Mouse (Mus musculus) hindbrain, embryonic 13.5 days (tissue): ENCODE measurements around the gene Olfr854. TPM values are rescaled to one million over a fixed set of nuclear protein-coding genes. Genes with fewer than 3 reads are reported as not detected.

Experiments used
- ATAC-seq: fragments of 200-750 bp; cut with Nextera tagmentation; 2 replicates; pipeline ENCODE4 v1.8.0; 2017; ENCODE audit warnings: moderate TSS enrichment; ENCODE audit not compliant: low FRiP score
- H3K27ac ChIP-seq: fragments of 300-500 bp; sonication (generic); 2 replicates; pipeline ENCODE4 v1.5.1; 2015; ENCODE audit warnings: inconsistent platforms, mild to moderate bottlenecking, moderate library complexity
- H3K27me3 ChIP-seq: fragments of 300-500 bp; sonication (generic); 2 replicates; pipeline ENCODE4 v1.6.1; 2015; ENCODE audit warnings: mild to moderate bottlenecking, inconsistent platforms
- H3K36me3 ChIP-seq: fragments of 300-500 bp; sonication (generic); 2 replicates; pipeline ENCODE4 v1.6.1; 2015; ENCODE audit warnings: mild to moderate bottlenecking, inconsistent platforms
- H3K4me1 ChIP-seq: fragments of 300-500 bp; sonication (generic); replicated peaks from 2 replicates; pipeline ENCODE4 v1.6.1; 2015; ENCODE audit warnings: inconsistent platforms
- H3K4me2 ChIP-seq: fragments of 300-500 bp; sonication (generic); 2 replicates; pipeline ENCODE4 v1.6.1; 2015; ENCODE audit warnings: inconsistent platforms, mild to moderate bottlenecking, moderate library complexity
- H3K4me3 ChIP-seq: fragments of 300-500 bp; sonication (generic); 2 replicates; pipeline ENCODE4 v1.5.1; 2015; ENCODE audit warnings: mild to moderate bottlenecking, inconsistent platforms
- H3K9ac ChIP-seq: fragments of 300-500 bp; sonication (generic); 2 replicates; pipeline ENCODE4 v1.6.1; 2015; ENCODE audit warnings: mild to moderate bottlenecking, inconsistent platforms
- H3K9me3 ChIP-seq: fragments of 300-500 bp; sonication (generic); 2 replicates; pipeline ENCODE4 v1.6.1; 2016; ENCODE audit warnings: inconsistent platforms
- WGBS: fragments of 180-500 bp; shearing (Covaris S2); methylation state at CpG from one replicate; pipeline ENCODE4 v1.1.7; 2015; 5-methylcytosine and 5-hydroxymethylcytosine counted together
- polyA plus RNA-seq: library from polyadenylated mRNA; unstranded; fragments of >200 nt; fragmentation: Nextera tagmentation; extraction: Ambion mirVana; gene quantifications from 2 replicates; pipeline ENCODE4 v1.2.1, GENCODE M21; 2015

The Olfr854 gene
- polyA plus RNA-seq: not detected in 2 replicates

DNA sequence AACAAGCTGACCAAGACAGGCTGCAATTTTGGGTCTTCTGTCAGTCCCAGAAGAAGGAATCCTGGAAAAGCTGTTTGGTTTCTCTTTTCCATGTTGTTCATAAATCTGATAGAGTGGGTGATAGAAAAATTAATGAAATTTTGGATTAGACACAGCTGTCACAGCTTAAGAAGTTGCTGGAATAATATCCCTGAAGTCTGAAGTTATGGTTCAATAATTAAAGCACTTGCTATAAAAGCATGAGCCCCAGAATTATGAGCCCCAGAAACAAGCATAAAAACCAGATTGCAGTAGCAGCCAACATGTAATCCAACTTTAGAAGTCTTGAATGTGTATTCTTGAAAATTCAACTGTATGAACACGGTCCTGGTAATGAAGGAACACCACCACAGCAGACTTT is at the start of gene Olfr854:
Olfr854 (minus strand) TSS at position 101 of the 400 bp plus-strand sequence.
- 0 out of 2 replicates have a peak, but pooled peaks cover 3% of the 10 kb centered on the region for H3K9me3 ChIP-seq
- H3K4me1 ChIP-seq: no peaks in the 10 kb centered on the region
- no peak within 1 kb of the TSS for H3K9ac ChIP-seq
- no peak within 1 kb of the TSS for H3K4me3 ChIP-seq
- 67% methylated on average over 1 of the region's 1 CpGs for WGBS
- H3K27me3 ChIP-seq: no peaks in the 10 kb centered on the region
- no peak for ATAC-seq
- no peaks in the 10 kb centered on the region for H3K36me3 ChIP-seq
- H3K4me2 ChIP-seq: no peak within 1 kb of the TSS
- no peak within 1 kb of the TSS for H3K27ac ChIP-seq

DNA sequence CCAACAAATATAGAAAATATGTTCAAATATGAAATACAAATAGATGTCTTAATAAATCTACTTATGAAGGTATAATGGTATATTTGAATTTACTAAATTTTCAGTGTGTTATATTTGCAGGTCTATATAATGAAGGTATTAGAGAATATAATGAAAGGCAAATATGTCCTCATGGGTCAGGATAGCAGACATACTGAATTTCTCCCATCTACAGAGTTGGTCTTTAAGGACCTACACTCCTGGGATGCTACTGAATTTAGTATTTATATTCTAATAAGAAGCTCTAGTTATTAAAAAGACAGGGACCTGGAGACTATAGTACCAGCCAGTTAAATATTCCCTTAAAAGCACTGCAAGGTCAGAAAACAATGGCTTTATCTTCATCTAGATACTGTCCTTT is 15.1 kb upstream of the Olfr854 start, which contains the start of gene Olfr855:
Olfr855 (plus strand) TSS at position 301 of the 400 bp plus-strand sequence.
- no peak for ATAC-seq
- Histone ChIP-seq H3K9me3 (0 out of 2 replicates have a peak, but pooled peaks cover 2% of the 10 kb centered on the region), H3K27ac (no peak within 1 kb of the TSS), H3K4me2 (no peak within 1 kb of the TSS), H3K4me1 (no peaks in the 10 kb centered on the region), H3K27me3 (no peaks in the 10 kb centered on the region), H3K4me3 (no peak within 1 kb of the TSS), H3K9ac (no peak within 1 kb of the TSS), H3K36me3 (no peaks in the 10 kb centered on the region)

DNA sequence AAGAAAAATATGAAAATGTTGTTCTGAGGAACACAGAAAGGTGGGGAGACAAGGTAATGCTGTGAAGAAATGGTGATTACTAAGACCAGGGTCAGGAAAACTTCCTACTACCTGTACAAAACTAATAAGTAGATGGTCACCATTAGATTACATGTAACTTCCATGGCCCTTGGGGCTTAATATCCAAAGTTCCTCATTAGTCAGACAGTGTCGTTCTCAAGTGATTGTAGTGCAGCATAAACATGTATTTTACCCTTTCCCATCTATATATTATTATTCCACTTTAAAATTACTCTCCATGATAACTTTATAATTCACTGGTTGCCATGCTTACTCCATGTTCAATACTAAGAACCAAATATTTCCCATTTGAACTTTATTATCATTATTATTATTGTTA is 26.2 kb downstream of the Olfr854 start, which contains the start of gene Olfr853:
Olfr853 (minus strand) TSS at position 101 of the 400 bp plus-strand sequence.
- Histone ChIP-seq H3K9ac (no peak within 1 kb of the TSS), H3K4me2 (no peak within 1 kb of the TSS), H3K27ac (no peak within 1 kb of the TSS), H3K9me3 (peaks cover 16% of the 10 kb centered on the region; the same call in 1 of the 2 replicates), H3K36me3 (no peaks in the 10 kb centered on the region), H3K4me3 (no peak within 1 kb of the TSS), H3K27me3 (no peaks in the 10 kb centered on the region), H3K4me1 (no peaks in the 10 kb centered on the region)
- WGBS: 77% methylated on average over 1 of the region's 1 CpGs
- ATAC-seq: no peak

Other genes with a start within 250 kb of the Olfr854 start
- not detected in 2 replicates for gene Olfr845, start 230.9 kb downstream of the Olfr854 start, polyA plus RNA-seq
- not detected in 2 replicates for gene Olfr846, start 203.4 kb downstream of the Olfr854 start, polyA plus RNA-seq
- gene Olfr847, start 188.7 kb downstream of the Olfr854 start, polyA plus RNA-seq: not detected in 2 replicates
- gene Olfr849, start 127.1 kb downstream of the Olfr854 start, polyA plus RNA-seq: not detected in 2 replicates
- not detected in 2 replicates for gene Olfr850, start 89.1 kb downstream of the Olfr854 start, polyA plus RNA-seq
- gene Olfr851, start 74.1 kb downstream of the Olfr854 start, polyA plus RNA-seq: not detected in 2 replicates
- gene Olfr853, start 26.3 kb downstream of the Olfr854 start, polyA plus RNA-seq: not detected in 2 replicates
- gene Olfr855, start 15.2 kb upstream of the Olfr854 start, polyA plus RNA-seq: not detected in 2 replicates
- gene Zfp317, start 54.7 kb upstream of the Olfr854 start, polyA plus RNA-seq: 38.4 and 38.6 TPM in 2 replicates
- not detected in 2 replicates for gene Olfr857, start 142.1 kb upstream of the Olfr854 start, polyA plus RNA-seq
- not detected in 2 replicates for gene Olfr58, start 212.9 kb upstream of the Olfr854 start, polyA plus RNA-seq
- not detected in 2 replicates for gene Olfr859, start 237.5 kb upstream of the Olfr854 start, polyA plus RNA-seq